Mouse (Mus musculus) mouse trophoblast stem cell (cell line): ENCODE data around the gene Mroh2a.
"Not testable (repeated sequence)": the region's sequence is repeated elsewhere in the genome, so short reads cannot be mapped to it uniquely, and the experiment has no call there.

ENCODE experiments used
- in situ Hi-C, 2 experiments: fragments of 300-500 bp; cut with MseI, MboI; formaldehyde crosslinking; loops; 2 replicates in 1 of 2; 3 replicates in 1 of 2; pipeline ENCODE4 v1.15.1; 2025

Gene Mroh2a

DNA sequence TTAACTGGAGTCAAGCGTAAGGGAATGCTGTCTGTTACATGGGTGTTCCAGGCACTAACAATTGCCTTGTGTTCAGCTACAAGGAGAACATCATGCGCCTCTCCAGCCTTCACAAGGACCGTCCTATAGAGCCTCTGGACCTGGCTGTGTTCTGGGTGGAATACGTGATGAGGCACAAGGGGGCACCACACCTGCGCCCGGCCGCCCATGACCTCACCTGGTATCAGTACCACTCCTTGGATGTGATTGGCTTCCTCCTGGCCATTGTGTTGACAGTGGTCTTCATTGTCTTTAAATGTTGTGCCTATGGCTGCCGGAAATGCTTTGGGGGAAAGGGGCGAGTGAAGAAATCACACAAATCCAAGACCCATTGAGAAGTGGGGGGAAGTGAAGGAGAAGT is 8.7 kb upstream of the Mroh2a start:
- in situ Hi-C loops = no loop called here

DNA sequence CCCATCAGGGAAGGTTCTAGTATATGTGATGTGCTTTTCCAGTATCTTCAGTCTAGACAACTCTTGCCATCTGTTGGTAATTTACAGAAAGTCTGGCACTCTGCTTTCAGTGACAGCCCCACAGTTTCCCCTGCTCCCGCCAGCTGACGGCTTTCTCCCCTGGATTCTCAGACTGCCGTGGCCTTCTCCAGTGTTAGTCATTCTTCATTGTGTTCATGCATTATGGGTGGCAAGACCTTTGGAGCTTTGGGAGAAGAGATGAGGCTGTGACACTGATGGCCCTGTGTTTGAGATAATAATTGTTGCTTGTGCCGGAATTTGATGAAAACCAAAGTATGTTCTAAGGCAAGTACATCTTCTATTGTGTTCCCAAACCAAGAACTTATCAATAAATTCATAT is 8.2 kb upstream of the Mroh2a start:
- in situ Hi-C loops = no loop called here

DNA sequence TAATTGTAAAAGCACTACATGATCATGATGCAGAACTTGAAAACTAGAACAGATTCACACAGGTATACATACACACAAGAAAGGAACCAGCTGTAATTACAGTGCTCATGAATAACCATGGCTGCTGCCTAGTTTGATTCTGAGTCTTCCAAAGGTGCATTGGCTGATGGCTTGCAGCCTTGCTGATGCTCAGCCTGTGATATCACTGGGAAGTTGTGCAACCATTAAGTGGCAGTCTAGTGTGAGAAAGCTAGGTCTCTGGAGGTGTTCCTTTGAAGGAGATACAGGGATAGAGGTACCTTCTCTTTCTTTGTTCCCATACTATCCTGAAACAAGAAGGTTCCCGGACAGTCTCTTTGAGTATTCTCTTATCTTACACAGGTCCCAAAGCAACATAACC is 7.7 kb upstream of the Mroh2a start:
- in situ Hi-C loops = no loop called here

GRCm38 (mm10) chr1:88220336-88220735 is 6.5 kb upstream of the Mroh2a start:
- in situ Hi-C loops = no loop called here

GRCm38 (mm10) chr1:88222216-88222615 is 4.6 kb upstream of the Mroh2a start:
- in situ Hi-C loops = no loop called here

- in situ Hi-C loops = not testable (repeated sequence)
These were observed 3.7 kb upstream of the Mroh2a start for GRCm38 (mm10) chr1:88223011-88223515.

GRCm38 (mm10) chr1:88223591-88223990 is 3.2 kb upstream of the Mroh2a start:
- in situ Hi-C loops = no loop called here

DNA sequence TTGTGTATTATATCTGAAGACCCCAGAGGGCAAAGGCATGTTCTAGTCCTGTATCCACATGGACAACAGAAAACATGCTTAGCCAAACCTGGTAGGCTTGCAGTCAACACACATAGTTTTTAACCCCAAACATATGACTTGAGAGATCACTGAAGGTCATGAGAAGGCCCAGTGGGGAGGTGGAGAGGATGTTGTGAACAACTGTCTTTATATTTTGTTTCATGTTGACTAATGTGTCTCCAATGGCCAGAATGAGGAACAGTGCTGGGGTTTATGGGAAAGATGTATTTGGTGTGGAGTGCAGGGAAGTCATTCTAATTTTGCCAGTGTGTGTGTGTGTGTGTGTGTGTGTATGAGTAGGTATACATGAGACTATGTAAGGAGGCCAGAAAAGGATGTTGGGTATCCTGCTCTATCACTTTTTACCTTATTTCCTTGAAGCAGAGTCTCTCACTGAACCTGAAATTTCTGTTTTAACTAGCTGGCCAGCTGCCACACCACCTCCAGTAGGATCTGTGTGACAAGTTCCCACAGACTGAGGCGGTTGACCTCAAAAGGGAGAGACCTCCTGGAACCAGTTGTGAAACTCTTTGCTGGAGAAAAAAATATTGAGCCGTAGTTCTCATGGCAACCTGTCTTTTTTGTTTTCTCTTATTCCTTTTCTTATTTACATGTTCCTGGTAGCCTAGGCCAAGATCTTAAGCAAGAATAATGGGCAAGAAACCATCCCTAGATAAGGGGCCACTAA is 2.6 kb upstream of the Mroh2a start:
- in situ Hi-C loops = no loop called here

DNA sequence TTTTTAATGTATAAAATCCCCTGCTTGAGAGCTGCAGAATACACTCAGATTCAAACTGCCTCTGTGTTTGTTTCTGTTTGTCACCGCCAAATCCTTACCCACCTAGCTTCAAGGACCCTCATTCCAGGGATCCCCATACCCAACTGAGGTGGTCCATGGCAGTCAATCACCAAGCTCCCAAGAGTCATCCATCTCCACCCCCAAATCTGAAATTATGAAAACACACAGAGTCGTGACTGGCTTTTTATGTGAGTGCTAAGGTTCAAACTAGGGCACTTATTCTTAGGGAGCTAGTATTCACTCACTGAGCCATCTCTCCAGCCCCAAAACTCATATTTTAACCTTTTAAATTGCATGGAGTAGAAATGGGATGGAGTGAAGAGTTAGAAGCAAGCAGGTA is 1.5 kb upstream of the Mroh2a start:
- in situ Hi-C loops = not testable (repeated sequence)

DNA sequence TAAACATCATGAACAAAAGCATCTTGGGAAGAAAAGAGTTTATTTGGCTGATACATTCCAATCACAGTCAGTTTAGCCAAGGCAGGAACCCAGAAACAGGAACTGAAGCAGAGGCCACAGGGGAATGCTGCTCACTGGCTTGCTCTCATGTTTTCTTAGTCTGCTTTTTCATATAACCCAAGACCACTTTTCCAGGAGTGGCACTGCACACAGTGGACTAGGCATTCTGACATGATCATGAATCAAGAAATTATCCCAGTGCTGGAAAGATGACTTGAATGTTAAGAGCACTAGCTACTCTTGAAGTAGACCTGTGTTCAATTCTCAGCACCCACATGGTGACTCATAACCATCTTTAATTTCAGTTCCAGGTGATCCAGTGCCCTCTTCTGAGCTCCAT is 1.0 kb upstream of the Mroh2a start:
- in situ Hi-C loops = no loop called here

- in situ Hi-C loops = no loop called here
These were observed 696 bp downstream of the Mroh2a start for GRCm38 (mm10) chr1:88227482-88227881.

- in situ Hi-C loops = no loop called here
These were observed 1.3 kb downstream of the Mroh2a start for GRCm38 (mm10) chr1:88228121-88228520.

- in situ Hi-C loops = no loop called here
These were observed 2.8 kb downstream of the Mroh2a start for GRCm38 (mm10) chr1:88229566-88229965.

GRCm38 (mm10) chr1:88229986-88230385 is 3.2 kb downstream of the Mroh2a start:
- in situ Hi-C loops = no loop called here

DNA sequence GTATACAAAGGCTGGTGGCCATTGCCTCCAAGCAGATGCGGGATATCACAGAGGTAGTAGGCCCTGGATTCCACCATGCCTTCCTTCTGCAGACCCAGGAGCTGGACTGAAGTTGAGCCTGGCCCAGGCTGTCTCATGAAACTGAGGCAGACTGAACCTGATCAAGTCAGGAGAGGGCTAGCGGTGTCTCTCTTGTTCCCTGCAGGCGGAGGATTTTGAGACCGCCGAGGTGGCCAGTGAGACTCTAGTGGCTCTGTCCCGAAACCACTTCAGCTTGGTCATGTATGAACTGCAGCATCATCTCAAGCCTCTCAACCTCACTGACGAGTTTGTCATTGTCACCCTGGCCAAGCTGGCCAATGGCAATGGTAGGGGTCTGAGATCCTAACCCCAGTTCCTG is 3.6 kb downstream of the Mroh2a start:
- in situ Hi-C loops = no loop called here

DNA sequence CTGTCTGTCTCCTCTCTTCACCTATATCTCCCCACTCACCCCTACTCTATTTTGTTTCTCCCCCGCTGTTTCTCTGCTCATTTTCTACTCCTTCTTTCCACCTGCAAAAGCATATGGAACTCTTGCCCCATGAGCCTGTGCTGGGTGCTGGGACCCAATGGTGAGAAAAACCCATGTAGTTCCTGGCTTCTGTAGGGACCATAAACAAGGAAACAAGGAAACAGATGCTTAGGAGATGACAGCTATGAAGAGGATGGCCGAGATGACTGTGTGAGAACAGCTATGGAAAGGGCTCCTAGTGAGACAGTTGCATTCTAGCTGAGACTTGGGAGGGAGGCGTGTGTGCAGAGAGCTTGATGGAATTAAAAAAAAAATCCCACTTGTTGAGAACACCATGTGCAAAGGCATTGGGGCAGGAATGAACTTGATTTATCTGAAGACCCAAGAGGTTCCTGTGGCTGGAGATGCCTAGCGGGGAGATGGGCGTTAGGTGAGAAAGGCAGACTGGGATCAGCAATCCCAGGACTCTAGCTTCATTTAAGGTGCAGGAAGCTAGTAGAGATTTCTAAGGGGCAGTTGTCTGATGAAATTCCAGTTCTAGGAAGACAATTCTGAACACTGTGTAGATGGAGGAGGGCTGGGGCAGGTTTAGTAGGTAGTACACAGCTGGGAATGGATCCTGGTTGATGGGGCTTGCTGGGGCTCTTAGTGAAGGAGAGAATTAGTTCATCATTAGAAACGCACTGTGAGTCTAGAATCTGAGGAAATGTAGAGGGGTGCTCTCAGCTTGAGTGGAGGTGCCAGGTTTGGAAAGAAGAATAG is 4.4 kb downstream of the Mroh2a start:
- in situ Hi-C loops = no loop called here

- in situ Hi-C loops = no loop called here
These were observed 5.2 kb downstream of the Mroh2a start for GRCm38 (mm10) chr1:88231803-88232499.

GRCm38 (mm10) chr1:88232664-88233380 is 6.0 kb downstream of the Mroh2a start:
- in situ Hi-C loops = no loop called here

DNA sequence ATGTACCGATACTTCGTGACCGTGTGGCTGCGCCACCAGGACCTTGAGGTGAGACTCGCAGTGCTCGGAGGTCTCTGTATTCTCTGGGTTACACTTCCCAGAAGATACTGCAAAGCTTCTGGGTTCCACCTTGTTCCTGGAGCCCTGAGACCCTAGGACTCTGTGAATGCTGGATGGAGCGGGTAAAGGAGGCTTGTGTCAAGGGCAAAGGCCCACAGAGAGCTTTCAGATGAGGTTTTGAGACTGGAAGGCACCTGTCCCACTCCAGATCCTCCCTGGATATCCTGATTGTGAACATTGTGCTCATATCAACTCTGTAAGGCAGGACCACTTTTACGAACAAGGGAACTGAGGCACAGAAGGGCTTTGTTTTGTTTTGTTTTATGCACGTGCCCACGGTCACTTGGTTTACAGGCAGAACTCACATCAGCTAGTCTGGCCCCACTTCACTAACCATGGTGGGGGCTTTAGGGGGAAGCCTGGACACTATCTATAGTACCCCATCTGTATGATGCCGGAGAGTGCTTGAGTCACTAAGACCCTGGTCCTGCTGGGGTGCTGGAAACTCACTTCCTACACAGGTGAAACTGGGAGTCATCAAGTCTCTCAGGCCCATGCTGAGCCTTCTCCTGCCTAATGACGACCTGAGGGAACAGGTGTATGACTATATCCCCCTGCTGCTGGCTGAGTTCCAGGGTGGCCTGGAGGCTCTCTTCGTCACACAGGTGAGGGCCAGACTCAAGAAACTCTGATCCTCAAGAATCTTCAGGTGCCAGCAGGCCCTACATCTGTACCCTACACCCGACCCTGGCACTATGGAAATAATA is 6.8 kb downstream of the Mroh2a start:
- in situ Hi-C loops = no loop called here

DNA sequence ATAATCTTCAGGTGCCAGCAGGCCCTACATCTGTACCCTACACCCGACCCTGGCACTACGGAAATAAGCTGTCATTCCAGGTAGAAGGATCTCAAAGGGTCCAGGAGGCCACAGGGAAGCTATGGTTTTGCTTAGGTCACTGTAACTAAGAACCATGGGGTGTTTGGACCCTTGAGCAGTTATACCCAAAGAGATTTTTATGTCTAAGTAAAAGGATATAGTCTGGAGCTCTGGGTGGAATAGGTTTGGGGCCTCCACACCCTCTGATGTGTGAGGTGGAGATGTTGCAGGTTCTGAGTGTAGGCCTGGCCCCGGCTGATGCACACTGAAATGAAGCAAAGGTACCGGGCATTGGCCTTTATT is 7.4 kb downstream of the Mroh2a start:
- in situ Hi-C loops = no loop called here

GRCm38 (mm10) chr1:88234646-88235045 is 7.9 kb downstream of the Mroh2a start:
- in situ Hi-C loops = no loop called here
